Mouse (Mus musculus): ENCODE results near the gene Pnn.
"Not testable (repeated sequence)": the region's sequence is repeated elsewhere in the genome, so short reads cannot be mapped to it uniquely, and the experiment has no call there.

Gene Pnn

GRCm38 (mm10) chr12:59066448-59067077 is at the start of gene Pnn:
TSS of gene Pnn (plus strand) at chr12:59066884.
- DNase-seq = peak; percentile 99

- no peak for DNase-seq
These were observed 48.7 kb upstream of the Pnn start for GRCm38 (mm10) chr12:59017970-59018369.

- no peak for DNase-seq
These were observed 46.8 kb upstream of the Pnn start for GRCm38 (mm10) chr12:59019891-59020290.

- no peak for DNase-seq
These were observed 45.4 kb upstream of the Pnn start for GRCm38 (mm10) chr12:59021306-59021705.

- DNase-seq = no peak
These were observed 34.6 kb upstream of the Pnn start for GRCm38 (mm10) chr12:59032101-59032500.

- DNase-seq = no peak
These were observed 27.3 kb upstream of the Pnn start for GRCm38 (mm10) chr12:59039162-59039970.

- no peak for DNase-seq
These were observed 26.5 kb upstream of the Pnn start for GRCm38 (mm10) chr12:59039971-59040844.

GRCm38 (mm10) chr12:59040851-59041250 is 25.8 kb upstream of the Pnn start:
- no peak for DNase-seq

- no peak for DNase-seq
These were observed 14.2 kb upstream of the Pnn start for GRCm38 (mm10) chr12:59052470-59052869.

- DNase-seq = no peak
These were observed 13.5 kb upstream of the Pnn start for GRCm38 (mm10) chr12:59053166-59053565.

- DNase-seq = no peak
These were observed 12.7 kb upstream of the Pnn start for GRCm38 (mm10) chr12:59053976-59054375.

- no peak for DNase-seq
These were observed 11.4 kb upstream of the Pnn start for GRCm38 (mm10) chr12:59055196-59055850.

GRCm38 (mm10) chr12:59056222-59056621 is 10.5 kb upstream of the Pnn start:
- no peak for DNase-seq

GRCm38 (mm10) chr12:59058242-59058641 is 8.4 kb upstream of the Pnn start:
- DNase-seq = not testable (repeated sequence)

- no peak for DNase-seq
These were observed 6.4 kb upstream of the Pnn start for GRCm38 (mm10) chr12:59060322-59060721.

GRCm38 (mm10) chr12:59060993-59061595 is 5.6 kb upstream of the Pnn start, which contains the start of gene Trappc6b:
TSS of gene Trappc6b (minus strand) at chr12:59061472.
- DNase-seq = peak; percentile 81

- DNase-seq = no peak
These were observed 1.8 kb upstream of the Pnn start for GRCm38 (mm10) chr12:59064837-59065236.

- DNase-seq = no peak
These were observed 908 bp upstream of the Pnn start for GRCm38 (mm10) chr12:59065776-59066175.

- DNase-seq = no peak
These were observed 411 bp downstream of the Pnn start for GRCm38 (mm10) chr12:59067095-59067494.

GRCm38 (mm10) chr12:59068791-59069190 is 2.1 kb downstream of the Pnn start:
- no peak for DNase-seq

- peak; percentile 22 for DNase-seq
These were observed 5.6 kb downstream of the Pnn start for GRCm38 (mm10) chr12:59072286-59072685.

GRCm38 (mm10) chr12:59074052-59074451 is 7.4 kb downstream of the Pnn start:
- DNase-seq = no peak

Data from right cerebral cortex, postnatal 25 days (tissue).